Mouse (Mus musculus) liver, adult 2 months (tissue): ENCODE measurements around the gene Slc12a8. TPM values are rescaled to one million over a fixed set of nuclear protein-coding genes. Genes with fewer than 3 reads are reported as not detected.

Experiments used
- DNase-seq: peaks from one replicate; pipeline ENCODE4 v3.0.0-alpha.2; 2011; ENCODE audit warnings: low read depth, low spot score; ENCODE audit errors: extremely low read depth
- H3K27ac ChIP-seq: fragments of 200-500 bp; replicated peaks from 2 replicates; pipeline ENCODE4 v1.5.1; 2012; ENCODE audit warnings: low read depth, mild to moderate bottlenecking, control low read depth, inconsistent platforms, low read length; ENCODE audit not compliant: insufficient read depth
- H3K27me3 ChIP-seq: fragments of 200-500 bp; 2 replicates; pipeline ENCODE4 v1.6.1; 2012; ENCODE audit warnings: mild to moderate bottlenecking, moderate library complexity, low read length, inconsistent platforms; ENCODE audit not compliant: control insufficient read depth, insufficient read depth
- H3K36me3 ChIP-seq: fragments of 200-500 bp; 2 replicates; pipeline ENCODE4 v1.6.1; 2012; ENCODE audit warnings: low read length, inconsistent platforms; ENCODE audit not compliant: control insufficient read depth, insufficient read depth
- H3K4me1 ChIP-seq: fragments of 200-500 bp; 2 replicates; pipeline ENCODE4 v1.6.1; 2011; ENCODE audit warnings: low read length; ENCODE audit not compliant: control insufficient read depth, insufficient read depth
- H3K4me3 ChIP-seq: fragments of 200-500 bp; 2 replicates; pipeline ENCODE4 v1.5.1; 2011; ENCODE audit warnings: low read depth, mild to moderate bottlenecking, control low read depth, low read length, moderate library complexity; ENCODE audit not compliant: insufficient read depth
- H3K79me2 ChIP-seq: fragments of 200-500 bp; 2 replicates; pipeline ENCODE4 v1.6.1; 2012; ENCODE audit warnings: inconsistent platforms, mild to moderate bottlenecking, low read length, moderate library complexity; ENCODE audit not compliant: control insufficient read depth, insufficient read depth
- H3K9ac ChIP-seq: fragments of 200-500 bp; 2 replicates; pipeline ENCODE4 v1.6.1; 2012; ENCODE audit warnings: low read depth, mild to moderate bottlenecking, control low read depth, inconsistent platforms, low read length
- CTCF ChIP-seq: fragments of 200-500 bp; IDR thresholded peaks from 2 replicates; pipeline ENCODE4 v1.5.1; 2011; ENCODE audit warnings: low read depth, low read length, control low read depth
- POLR2A ChIP-seq: fragments of 200-500 bp; IDR thresholded peaks from 2 replicates; pipeline ENCODE4 v1.6.1; 2011; ENCODE audit warnings: low read length, control low read depth; ENCODE audit not compliant: insufficient read depth; ENCODE audit errors: extremely low read depth
- WGBS: fragments of 180-500 bp; shearing (Covaris S2); methylation state at CpG from one replicate; pipeline ENCODE4 v1.1.7; 2018; 5-methylcytosine and 5-hydroxymethylcytosine counted together
- polyA plus RNA-seq: library from polyadenylated mRNA; depleted of rRNA; stranded (reverse); fragments of >200 nt; gene quantifications from 2 replicates; pipeline ENCODE4 v1.2.3, GENCODE M21; 2012
- total RNA-seq: library from RNA; depleted of rRNA; stranded (reverse); fragments of >200 nt; gene quantifications from 2 replicates; pipeline ENCODE4 v1.2.3, GENCODE M21; 2014

The Slc12a8 gene
- total and polyA plus RNA-seq, 2 experiments, result 0.09 to 0.32 TPM

- peaks cover 3% of the 10 kb centered on the region; the same call in 1 of the 2 replicates for H3K79me2 ChIP-seq
- WGBS, result 30% methylated on average over 1 of the region's 1 CpGs
- no peak overlapping the region for H3K4me3 ChIP-seq
- H3K27me3 ChIP-seq, result no peaks in the 10 kb centered on the region
- no peak for DNase-seq
- TF ChIP-seq CTCF (no peak), POLR2A (no peak)
- H3K9ac ChIP-seq, result no peak overlapping the region
- no peak overlapping the region for H3K27ac ChIP-seq
- H3K36me3 ChIP-seq, result no peaks in the 10 kb centered on the region
- H3K4me1 ChIP-seq, result peaks cover 2% of the 10 kb centered on the region; the same call in 1 of the 2 replicates
Observed at GRCm38 (mm10) chr16:33686056-33686455, 168.9 kb downstream of the Slc12a8 start.

GRCm38 (mm10) chr16:33687724-33688123 lies 170.6 kb downstream of the Slc12a8 start:
- peak overlapping the region; percentile 38; the same call in 1 of the 2 replicates for H3K9ac ChIP-seq
- H3K27ac ChIP-seq, result no peak overlapping the region
- no peaks in the 10 kb centered on the region for H3K27me3 ChIP-seq
- no peak overlapping the region for H3K4me3 ChIP-seq
- TF ChIP-seq CTCF (no peak), POLR2A (no peak)
- H3K4me1 ChIP-seq, result peaks cover 2% of the 10 kb centered on the region; the same call in 1 of the 2 replicates
- 76% methylated on average over 3 of the region's 3 CpGs for WGBS
- H3K36me3 ChIP-seq, result no peaks in the 10 kb centered on the region
- peaks cover 3% of the 10 kb centered on the region; the same call in 1 of the 2 replicates for H3K79me2 ChIP-seq
- DNase-seq, result no peak

DNA sequence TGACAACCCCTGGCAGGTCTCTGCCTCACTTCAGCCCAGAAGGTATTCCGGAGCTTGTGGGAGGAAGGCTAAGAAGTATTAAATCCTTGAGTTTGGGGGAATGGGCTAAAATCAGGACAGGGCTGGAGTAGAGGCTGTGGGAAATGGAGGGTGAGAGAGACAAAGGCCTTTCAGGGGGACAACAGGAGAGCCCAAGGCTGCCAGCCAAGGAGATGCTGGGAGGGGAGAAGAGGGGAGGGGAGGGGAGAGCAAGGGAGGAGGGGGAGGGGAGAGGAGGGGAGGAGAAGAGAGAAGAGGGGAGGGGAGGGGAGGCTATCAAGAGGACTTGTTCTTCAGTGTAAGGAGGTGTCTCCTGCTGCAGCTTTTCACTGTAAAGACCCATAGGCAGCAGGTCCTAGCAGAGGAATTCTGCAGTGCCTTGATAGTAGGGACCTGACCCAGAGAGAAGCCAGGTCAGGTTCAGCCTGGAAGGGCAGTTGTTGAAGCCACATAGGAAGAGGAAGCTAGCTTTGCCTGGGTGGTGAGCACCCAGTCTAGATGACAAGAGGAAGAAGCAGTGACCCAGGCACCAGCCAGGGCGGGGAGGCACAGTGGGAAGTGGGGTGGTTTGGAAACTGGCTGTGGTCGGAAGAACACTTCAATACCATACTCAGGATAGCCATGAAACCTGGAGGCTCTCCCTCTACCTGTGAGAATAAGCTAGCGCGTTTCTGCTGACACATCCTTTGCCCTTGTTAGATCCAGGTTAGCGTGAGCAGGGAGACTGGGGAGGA lies 174.0 kb downstream of the Slc12a8 start:
- no peak overlapping the region for H3K4me3 ChIP-seq
- peaks cover 10% of the 10 kb centered on the region for H3K79me2 ChIP-seq
- TF ChIP-seq POLR2A, result no peak
- no peak for TF ChIP-seq CTCF
- H3K9ac ChIP-seq, result no peak overlapping the region
- H3K4me1 ChIP-seq, result peaks cover 2% of the 10 kb centered on the region; the same call in 1 of the 2 replicates
- no peaks in the 10 kb centered on the region for H3K36me3 ChIP-seq
- DNase-seq, result peak; percentile 24
- no peaks in the 10 kb centered on the region for H3K27me3 ChIP-seq
- H3K27ac ChIP-seq, result no peak overlapping the region
- 79% methylated on average over 6 of the region's 6 CpGs for WGBS

- Histone ChIP-seq H3K79me2 (peaks cover 6% of the 10 kb centered on the region), H3K27ac (no peak overlapping the region)
- TF ChIP-seq CTCF (no peak), POLR2A (no peak)
Observed at GRCm38 (mm10) chr16:33693553-33693952, 176.4 kb downstream of the Slc12a8 start.

GRCm38 (mm10) chr16:33696811-33697575 lies 179.9 kb downstream of the Slc12a8 start:
- H3K27ac ChIP-seq, result no peak overlapping the region
- no peak overlapping the region for H3K4me3 ChIP-seq
- H3K27me3 ChIP-seq, result no peaks in the 10 kb centered on the region
- no peak overlapping the region for H3K9ac ChIP-seq
- peaks cover 10% of the 10 kb centered on the region for H3K79me2 ChIP-seq
- WGBS, result 76% methylated on average over 13 of the region's 13 CpGs
- no peak for TF ChIP-seq CTCF
- no peak for TF ChIP-seq POLR2A
- peaks cover 2% of the 10 kb centered on the region for H3K4me1 ChIP-seq
- DNase-seq, result no peak
- no peaks in the 10 kb centered on the region for H3K36me3 ChIP-seq

More at GRCm38 (mm10) chr16:33693553-33693952, 176.4 kb downstream of the Slc12a8 start:
- H3K9ac ChIP-seq, result no peak overlapping the region
- H3K4me1 ChIP-seq, result peaks cover 2% of the 10 kb centered on the region
- no peak for DNase-seq
- 87% methylated on average over 1 of the region's 1 CpGs for WGBS
- no peak overlapping the region for H3K4me3 ChIP-seq
- no peaks in the 10 kb centered on the region for H3K36me3 ChIP-seq
- no peaks in the 10 kb centered on the region for H3K27me3 ChIP-seq
